28 mouse cellular contexts compared by ENCODE assay signal in genomic region chr17:49149896-49150295, GRCm38 (mm10).
"Had no signal": no experiment of that assay in that cellular context is flagged by ENCODE, and none has a peak within 500 bp of the region (broad histone marks: within the 10 kb centered on the region; RNA-seq: fewer than 3 reads in every experiment).

No protein-coding gene starts in this region.

- H3K9me3 ChIP-seq: embryonic facial prominence, embryonic 10.5 days; embryonic facial prominence, embryonic 12.5 days; embryonic facial prominence, embryonic 13.5 days; embryonic facial prominence, embryonic 15.5 days; forebrain, embryonic 10.5 days; forebrain, embryonic 12.5 days; forebrain, embryonic 13.5 days; forebrain, embryonic 15.5 days had no signal

- H3K27ac ChIP-seq: embryonic facial prominence, embryonic 10.5 days; embryonic facial prominence, embryonic 12.5 days; embryonic facial prominence, embryonic 13.5 days; embryonic facial prominence, embryonic 15.5 days; forebrain, embryonic 10.5 days; forebrain, embryonic 12.5 days; forebrain, embryonic 13.5 days; forebrain, embryonic 15.5 days; gastrocnemius, adult 2 months; heart, adult 2 months had no signal

- H3K27me3 ChIP-seq: embryonic facial prominence, embryonic 12.5 days; embryonic facial prominence, embryonic 13.5 days; embryonic facial prominence, embryonic 15.5 days; forebrain, embryonic 12.5 days; forebrain, embryonic 13.5 days; forebrain, embryonic 15.5 days had no signal

- ATAC-seq: forebrain, embryonic 13.5 days; forebrain, embryonic 14.5 days; forebrain, embryonic 15.5 days; forebrain, embryonic 16.5 days; forebrain, postnatal 0 days had no signal

- H3K4me3 ChIP-seq: embryonic facial prominence, embryonic 10.5 days; embryonic facial prominence, embryonic 12.5 days; embryonic facial prominence, embryonic 13.5 days; embryonic facial prominence, embryonic 15.5 days; erythroblast, embryonic 14.5 days; forebrain, embryonic 10.5 days; forebrain, embryonic 12.5 days; forebrain, embryonic 13.5 days; forebrain, embryonic 15.5 days; gastrocnemius, adult 2 months; heart, adult 2 months had no signal

- DNase-seq: cerebellum, adult 2 months; cerebellum, adult 8-10 months; cerebellum, adult 9-10 months; cerebellum, adult 9-11 months; cerebellum, postnatal 10 days; cerebellum, postnatal 14 days; cerebellum, postnatal 25 days; cerebellum, postnatal 36 days; embryo, embryonic 11 days; forebrain, postnatal 0 days; gastrocnemius, adult 2 months; gastrocnemius, postnatal 10 days; gastrocnemius, postnatal 14 days; gastrocnemius, postnatal 25 days; gastrocnemius, postnatal 36 days; heart, adult 18-20 months; heart, adult 2 months had no signal

- H3K4me1 ChIP-seq: embryonic facial prominence, embryonic 10.5 days; embryonic facial prominence, embryonic 12.5 days; embryonic facial prominence, embryonic 13.5 days; embryonic facial prominence, embryonic 15.5 days; forebrain, embryonic 10.5 days; forebrain, embryonic 12.5 days; forebrain, embryonic 13.5 days had no signal

- H3K9ac ChIP-seq: embryonic facial prominence, embryonic 12.5 days; embryonic facial prominence, embryonic 13.5 days; embryonic facial prominence, embryonic 15.5 days; forebrain, embryonic 12.5 days; forebrain, embryonic 13.5 days; forebrain, embryonic 15.5 days; forebrain, postnatal 0 days had no signal

- H3K36me3 ChIP-seq: embryonic facial prominence, embryonic 10.5 days; embryonic facial prominence, embryonic 12.5 days; embryonic facial prominence, embryonic 13.5 days; embryonic facial prominence, embryonic 15.5 days; forebrain, embryonic 10.5 days; forebrain, embryonic 12.5 days; forebrain, embryonic 15.5 days had no signal

- H3K4me2 ChIP-seq: embryonic facial prominence, embryonic 12.5 days; embryonic facial prominence, embryonic 13.5 days; embryonic facial prominence, embryonic 15.5 days; forebrain, embryonic 12.5 days; forebrain, embryonic 13.5 days; forebrain, embryonic 15.5 days had no signal
